20 mouse cellular contexts compared by ENCODE assay signal in the genomic region with DNA sequence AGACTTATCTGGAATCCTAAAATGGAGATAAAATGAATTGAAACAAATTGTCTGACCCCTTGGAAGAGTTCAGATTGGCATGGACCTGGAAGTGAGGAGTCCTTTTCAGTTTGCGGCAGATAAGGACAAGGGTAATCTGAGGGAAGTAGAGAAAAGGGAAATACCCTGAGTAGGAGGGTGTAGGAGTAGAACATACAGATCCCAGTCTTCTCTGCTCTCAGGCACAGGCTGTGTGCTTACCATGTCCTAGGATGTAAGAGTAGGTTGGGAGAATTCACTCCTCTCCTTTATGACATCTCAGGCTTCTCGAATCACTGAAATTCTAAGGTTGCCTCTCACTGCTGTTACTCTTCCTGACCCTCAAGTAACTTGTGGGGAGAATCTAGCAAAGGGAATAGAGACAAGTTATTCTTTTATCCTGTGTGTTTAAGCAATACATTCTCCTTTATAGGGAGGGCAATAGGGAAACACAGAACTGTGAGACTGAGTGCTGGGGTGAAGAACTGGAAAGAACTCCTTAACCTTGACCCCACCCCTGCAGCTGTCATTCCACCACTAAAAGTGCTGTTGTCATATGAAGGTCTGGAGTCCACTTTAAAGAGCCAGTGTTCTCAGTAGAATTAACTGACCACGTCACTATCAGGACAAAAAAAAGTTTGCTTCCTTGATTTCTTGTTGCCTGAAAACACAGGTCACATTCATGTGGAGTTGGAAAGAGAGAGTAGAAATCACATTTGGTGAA.
"Had no signal": no experiment of that assay in that cellular context is flagged by ENCODE, and none has a peak within 500 bp of the region (broad histone marks: within the 10 kb centered on the region; RNA-seq: fewer than 3 reads in every experiment).

No protein-coding gene starts in this region.

- H3K4me3 ChIP-seq: intestine, embryonic 15.5 days; limb, embryonic 12.5 days; limb, embryonic 15.5 days; lung, embryonic 15.5 days; midbrain, embryonic 10.5 days; midbrain, embryonic 13.5 days; stomach, embryonic 15.5 days had no signal

- H3K4me2 ChIP-seq: intestine, embryonic 15.5 days; limb, embryonic 12.5 days; limb, embryonic 15.5 days; liver, embryonic 11.5 days; lung, embryonic 15.5 days; midbrain, embryonic 13.5 days; stomach, embryonic 15.5 days had no signal

- DNase-seq: kidney, adult 2 months; kidney, postnatal 36 days; left cerebral cortex, postnatal 4 days; liver, postnatal 0 days; lung, postnatal 10 days; lung, postnatal 4 days; right cerebral cortex, postnatal 25 days; spleen, adult 18-20 months; thymus, postnatal 36 days had no signal

- H3K27ac ChIP-seq: intestine, embryonic 15.5 days; kidney, postnatal 0 days; limb, embryonic 12.5 days; limb, embryonic 15.5 days; liver, embryonic 14.5 days; lung, embryonic 15.5 days; midbrain, embryonic 10.5 days; midbrain, embryonic 13.5 days; stomach, embryonic 15.5 days had no signal

- H3K9ac ChIP-seq: intestine, embryonic 15.5 days; limb, embryonic 12.5 days; limb, embryonic 15.5 days; liver, embryonic 14.5 days; liver, postnatal 0 days; lung, embryonic 15.5 days; midbrain, embryonic 13.5 days; stomach, embryonic 15.5 days had no signal

- ATAC-seq: intestine, embryonic 15.5 days; liver, postnatal 0 days; midbrain, embryonic 13.5 days; midbrain, embryonic 16.5 days had no signal

- H3K27me3 ChIP-seq: stomach, embryonic 15.5 days had no signal

- H3K36me3 ChIP-seq: intestine, embryonic 15.5 days; limb, embryonic 12.5 days; limb, embryonic 15.5 days; lung, embryonic 15.5 days; midbrain, embryonic 10.5 days; midbrain, embryonic 13.5 days; stomach, embryonic 15.5 days had no signal

- H3K9me3 ChIP-seq: intestine, embryonic 15.5 days; limb, embryonic 12.5 days; limb, embryonic 15.5 days; lung, embryonic 15.5 days; midbrain, embryonic 10.5 days; midbrain, embryonic 13.5 days; stomach, embryonic 15.5 days had no signal
